Mouse (Mus musculus) heart, adult 2 months (tissue): ENCODE results near the gene Eif5a. TPM values are rescaled to one million over a fixed set of nuclear protein-coding genes. Genes with fewer than 3 reads are reported as not detected.

Experiments used
- DNase-seq, 2 experiments: peaks; one replicate each; pipeline ENCODE4 v3.0.0; 2021
- H3K27ac ChIP-seq: fragments of 200-600 bp; 2 replicates; pipeline ENCODE4 v1.8.1; 2022
- H3K27me3 ChIP-seq: fragments of 200-500 bp; 2 replicates; pipeline ENCODE4 v1.6.1; 2012; ENCODE audit warnings: mild to moderate bottlenecking, low read length, inconsistent platforms, mixed read lengths; ENCODE audit not compliant: control insufficient read depth, insufficient read depth
- H3K36me3 ChIP-seq: fragments of 200-500 bp; 2 replicates; pipeline ENCODE4 v1.6.1; 2012; ENCODE audit warnings: low read length, inconsistent platforms; ENCODE audit not compliant: control insufficient read depth, insufficient read depth
- H3K4me1 ChIP-seq: fragments of 200-500 bp; 2 replicates; pipeline ENCODE4 v1.6.1; 2011; ENCODE audit warnings: low read length; ENCODE audit not compliant: control insufficient read depth, insufficient read depth
- H3K4me3 ChIP-seq: fragments of 200-600 bp; 2 replicates; pipeline ENCODE4 v1.8.1; 2022
- H3K79me2 ChIP-seq: fragments of 200-500 bp; replicated peaks from 2 replicates; pipeline ENCODE4 v1.6.1; 2012; ENCODE audit warnings: mild to moderate bottlenecking, inconsistent platforms, low read length, moderate library complexity, mixed read lengths; ENCODE audit not compliant: control insufficient read depth, insufficient read depth
- H3K9ac ChIP-seq: fragments of 200-500 bp; 2 replicates; pipeline ENCODE4 v1.6.1; 2012; ENCODE audit warnings: low read depth, mild to moderate bottlenecking, control low read depth, inconsistent platforms, low read length, mixed read lengths
- CTCF ChIP-seq: fragments of 200-600 bp; IDR thresholded peaks from 2 replicates; pipeline ENCODE4 v1.8.1; 2022; ENCODE audit warnings: antibody characterized with exemption, mild to moderate bottlenecking, moderate library complexity
- EP300 ChIP-seq: fragments of 200-500 bp; IDR thresholded peaks from 2 replicates; pipeline ENCODE4 v1.6.1; 2011; ENCODE audit warnings: low read depth, low read length, control low read depth; ENCODE audit not compliant: insufficient read depth
- POLR2A ChIP-seq: fragments of 200-500 bp; IDR thresholded peaks from 2 replicates; pipeline ENCODE4 v1.6.1; 2011; ENCODE audit warnings: mild to moderate bottlenecking, low read depth, low read length, control low read depth; ENCODE audit not compliant: insufficient read depth
- WGBS: fragments of 180-500 bp; shearing (Covaris S2); methylation state at CpG from one replicate; pipeline ENCODE4 v1.1.7; 2018; 5-methylcytosine and 5-hydroxymethylcytosine counted together
- intact Hi-C: fragments of 180-260 bp; cut with DNase I; formaldehyde crosslinking; loops from one replicate; pipeline ENCODE4 v1.15.1; 2025
- polyA plus RNA-seq: library from polyadenylated mRNA; depleted of rRNA; stranded (reverse); fragments of >200 nt; gene quantifications from 2 replicates; pipeline ENCODE4 v1.2.3, GENCODE M21; 2012
- total RNA-seq, 2 experiments: library from RNA; stranded (reverse); gene quantifications; 2 replicates each; pipeline ENCODE4 v1.2.3; 2021

The Eif5a gene
- total and polyA plus RNA-seq, 3 experiments: 360 to 444 (median 397) TPM

DNA sequence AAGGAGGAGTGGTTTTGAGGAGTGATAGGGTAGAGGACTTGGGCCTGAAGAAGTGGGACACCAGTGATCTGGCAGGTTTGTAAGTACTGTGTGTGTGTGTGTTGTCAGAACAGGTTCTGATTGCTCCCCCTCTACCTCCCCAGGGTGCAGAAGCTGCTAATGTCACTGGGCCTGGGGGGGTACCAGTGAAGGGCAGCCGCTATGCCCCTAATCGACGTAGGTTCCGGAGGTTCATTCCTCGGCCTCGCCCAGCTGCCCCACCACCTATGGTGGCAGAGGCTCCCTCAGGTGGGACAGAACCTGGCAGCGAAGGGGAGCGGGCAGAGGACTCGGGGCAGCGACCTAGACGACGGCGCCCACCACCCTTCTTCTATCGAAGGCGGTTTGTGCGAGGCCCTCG, 18.0 kb upstream of the Eif5a start:
- H3K9ac ChIP-seq: no peak overlapping the region
- peak overlapping the region; percentile 71 for H3K27ac ChIP-seq
- H3K36me3 ChIP-seq: peaks cover 4% of the 10 kb centered on the region; the same call in 1 of the 2 replicates
- peaks cover 9% of the 10 kb centered on the region for H3K4me1 ChIP-seq
- intact Hi-C loops: no loop called here
- no peak for DNase-seq
- WGBS: 90% methylated on average over 17 of the region's 17 CpGs
- no peak overlapping the region for H3K4me3 ChIP-seq
- H3K27me3 ChIP-seq: no peaks in the 10 kb centered on the region
- H3K79me2 ChIP-seq: no peaks in the 10 kb centered on the region
- TF ChIP-seq EP300 (no peak), POLR2A (0 out of 2 replicates have a peak, but pooled peaks have one; percentile 5)

GRCm38 (mm10) chr11:69939181-69939580, 17.4 kb upstream of the Eif5a start:
- no peak for DNase-seq
- intact Hi-C loops: no loop called here

DNA sequence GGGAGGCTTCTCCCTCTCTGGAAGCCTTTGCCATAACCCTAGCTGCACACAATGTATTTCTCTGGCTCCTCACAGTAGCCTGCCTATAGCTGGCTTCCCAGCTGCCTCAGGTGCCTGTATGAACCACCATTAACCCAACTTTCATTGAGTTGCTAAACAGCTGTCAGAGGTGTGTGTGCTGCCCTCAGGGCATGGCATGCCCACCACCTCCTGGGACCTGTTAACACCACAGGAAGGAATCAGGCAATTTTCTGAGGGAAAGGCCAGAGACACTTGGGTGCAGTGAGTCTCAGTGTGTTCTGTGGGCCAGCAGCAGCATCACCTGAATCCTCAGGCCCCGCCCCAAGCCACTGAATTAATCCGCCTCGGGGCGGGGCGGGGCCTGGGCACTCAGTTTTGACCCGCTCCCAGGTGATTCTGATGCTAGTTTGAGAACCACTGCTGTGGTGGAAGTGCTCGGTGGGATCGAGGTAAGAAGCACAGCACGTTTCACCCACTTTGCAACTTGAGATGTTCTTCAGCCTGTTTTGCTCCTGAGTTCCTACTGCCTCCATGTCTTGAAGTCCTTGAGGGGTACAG, 16.7 kb upstream of the Eif5a start:
- Histone ChIP-seq H3K4me1 (peaks cover 11% of the 10 kb centered on the region), H3K27ac (peak overlapping the region; percentile 71), H3K4me3 (no peak overlapping the region), H3K27me3 (no peaks in the 10 kb centered on the region), H3K36me3 (no peaks in the 10 kb centered on the region), H3K79me2 (no peaks in the 10 kb centered on the region), H3K9ac (no peak overlapping the region)
- intact Hi-C loops: loop anchor here (1.0 kb wide), 1 partner anchor 8 kb away; no protein-coding TSS in a partner anchor
- no peak for DNase-seq
- 47% methylated on average over 9 of the region's 9 CpGs for WGBS
- peak; percentile 31; the same call in 1 of the 2 replicates for TF ChIP-seq POLR2A
- no peak for TF ChIP-seq EP300

More at GRCm38 (mm10) chr11:69939181-69939580, 17.4 kb upstream of the Eif5a start:
- peak overlapping the region; percentile 71 for H3K27ac ChIP-seq
- TF ChIP-seq EP300 (no peak), POLR2A (peak; percentile 5; the same call in 1 of the 2 replicates)
- peaks cover 1% of the 10 kb centered on the region; the same call in 1 of the 2 replicates for H3K36me3 ChIP-seq
- H3K9ac ChIP-seq: no peak overlapping the region
- no peaks in the 10 kb centered on the region for H3K27me3 ChIP-seq
- H3K79me2 ChIP-seq: no peaks in the 10 kb centered on the region
- H3K4me3 ChIP-seq: no peak overlapping the region
- peaks cover 11% of the 10 kb centered on the region for H3K4me1 ChIP-seq
- WGBS: 49% methylated on average over 5 of the region's 5 CpGs

DNA sequence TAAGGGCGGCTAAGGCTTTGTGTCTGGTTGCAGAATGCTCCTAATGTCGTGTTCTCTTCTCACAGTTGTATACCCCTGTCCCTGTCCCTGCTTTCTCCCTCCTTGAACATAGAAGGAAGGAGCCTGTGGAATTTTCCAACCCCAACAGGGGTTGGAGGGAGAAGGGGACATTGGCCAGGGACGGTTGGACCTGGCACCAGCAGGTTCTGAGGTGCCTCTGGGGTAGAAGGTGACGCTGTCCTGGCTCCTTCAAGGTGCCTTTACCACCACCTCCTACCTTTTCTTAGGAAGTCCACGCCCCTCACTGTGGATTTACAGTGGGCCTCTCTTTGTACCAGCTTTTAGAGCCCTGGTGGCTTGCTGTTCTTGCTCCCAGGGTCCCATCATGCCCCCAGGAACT, 16.1 kb upstream of the Eif5a start:
- H3K4me1 ChIP-seq: peaks cover 11% of the 10 kb centered on the region
- no peak for TF ChIP-seq EP300
- no peak for TF ChIP-seq POLR2A
- no peak for TF ChIP-seq CTCF
- intact Hi-C loops: loop anchor here (1.0 kb wide), 1 partner anchor 8 kb away; no protein-coding TSS in a partner anchor
- H3K4me3 ChIP-seq: no peak overlapping the region
- H3K27ac ChIP-seq: peak overlapping the region; percentile 71
- peak overlapping the region; percentile 34 for H3K9ac ChIP-seq
- H3K36me3 ChIP-seq: no peaks in the 10 kb centered on the region
- no peak for DNase-seq
- no peaks in the 10 kb centered on the region for H3K27me3 ChIP-seq
- 57% methylated on average over 5 of the region's 5 CpGs for WGBS
- H3K79me2 ChIP-seq: no peaks in the 10 kb centered on the region

DNA sequence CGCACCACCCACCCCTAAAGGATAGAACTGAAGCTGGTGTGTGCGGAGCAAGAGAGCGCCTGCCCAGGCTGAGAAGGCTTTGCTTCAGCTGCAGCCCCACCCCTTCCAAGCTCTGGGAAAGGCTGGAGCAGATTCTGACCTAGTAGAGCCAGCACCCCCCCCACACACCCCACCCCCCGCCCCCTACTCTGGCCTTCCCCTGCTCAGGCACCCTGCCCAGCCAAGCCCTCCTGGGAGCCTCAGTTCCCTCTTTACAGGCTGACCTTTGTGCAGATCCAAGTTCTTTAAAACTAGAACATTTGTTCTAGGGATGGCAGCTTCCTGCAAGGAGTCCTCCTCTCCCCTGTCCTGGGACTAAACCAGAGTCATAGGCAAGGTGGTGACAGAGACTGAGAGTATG, 15.6 kb upstream of the Eif5a start:
- H3K36me3 ChIP-seq: no peaks in the 10 kb centered on the region
- peak overlapping the region; percentile 34 for H3K9ac ChIP-seq
- H3K27me3 ChIP-seq: no peaks in the 10 kb centered on the region
- TF ChIP-seq CTCF: no peak
- TF ChIP-seq POLR2A: 0 out of 2 replicates have a peak, but pooled peaks have one; percentile 23
- peak; percentile 67 to 71 for DNase-seq
- H3K79me2 ChIP-seq: no peaks in the 10 kb centered on the region
- H3K4me3 ChIP-seq: no peak overlapping the region
- intact Hi-C loops: no loop called here
- 21% methylated on average over 4 of the region's 4 CpGs for WGBS
- H3K4me1 ChIP-seq: peaks cover 11% of the 10 kb centered on the region
- peak overlapping the region; percentile 71 for H3K27ac ChIP-seq

DNA sequence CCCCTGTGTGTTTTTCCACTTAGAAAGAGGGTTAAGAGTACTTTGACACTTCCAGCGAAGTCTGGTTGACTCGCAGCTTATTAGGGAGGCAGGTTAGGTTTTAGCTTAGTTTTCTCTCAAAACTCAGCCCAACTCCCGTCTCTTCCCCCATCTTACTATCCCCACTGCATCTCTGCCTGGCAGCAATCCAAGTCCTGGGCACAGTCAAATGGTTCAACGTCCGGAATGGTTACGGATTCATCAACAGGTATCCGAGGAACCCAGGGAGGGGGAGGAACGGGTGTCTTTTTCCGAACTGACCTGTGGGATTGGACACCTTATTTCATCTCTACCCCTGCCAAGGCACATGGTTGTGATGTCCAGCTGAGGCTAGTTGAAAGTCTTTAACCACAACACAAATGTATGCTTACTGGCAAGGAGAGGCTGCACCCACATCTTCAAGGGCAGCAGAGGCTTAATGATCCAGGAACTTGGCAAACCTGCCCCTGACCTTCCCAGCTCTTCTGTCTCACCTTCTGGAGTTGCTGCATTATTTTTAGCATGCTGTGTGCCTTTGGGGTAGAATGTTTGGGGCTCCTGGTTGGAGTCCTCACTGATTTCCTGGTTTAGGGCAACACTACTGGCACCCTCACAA, 15.1 kb upstream of the Eif5a start:
- Histone ChIP-seq H3K9ac (peak overlapping the region; percentile 81), H3K27ac (peak overlapping the region; percentile 71), H3K36me3 (no peaks in the 10 kb centered on the region), H3K27me3 (no peaks in the 10 kb centered on the region), H3K79me2 (no peaks in the 10 kb centered on the region), H3K4me1 (peaks cover 11% of the 10 kb centered on the region), H3K4me3 (peak overlapping the region; percentile 50; the same call in 1 of the 2 replicates)
- intact Hi-C loops: no loop called here
- no peak for TF ChIP-seq POLR2A
- peak; percentile 38 to 53 for DNase-seq
- 33% methylated on average over 9 of the region's 9 CpGs for WGBS
